Mouse (Mus musculus): ENCODE data around the gene Sgip1.
A peak's percentile ranks its signal among the peaks of the same experiment; 100 is the strongest.

The Sgip1 gene

GRCm38 (mm10) chr4:102840956-102841729, 100.0 kb downstream of the Sgip1 start:
- peak; percentile 46 for DNase-seq

GRCm38 (mm10) chr4:102850498-102850897, 109.4 kb downstream of the Sgip1 start:
- DNase-seq = no peak

GRCm38 (mm10) chr4:102851161-102851560, 110.1 kb downstream of the Sgip1 start:
- DNase-seq = no peak

- peak; percentile 65 for DNase-seq
Measured at GRCm38 (mm10) chr4:102852290-102852689, 111.2 kb downstream of the Sgip1 start.

DNA sequence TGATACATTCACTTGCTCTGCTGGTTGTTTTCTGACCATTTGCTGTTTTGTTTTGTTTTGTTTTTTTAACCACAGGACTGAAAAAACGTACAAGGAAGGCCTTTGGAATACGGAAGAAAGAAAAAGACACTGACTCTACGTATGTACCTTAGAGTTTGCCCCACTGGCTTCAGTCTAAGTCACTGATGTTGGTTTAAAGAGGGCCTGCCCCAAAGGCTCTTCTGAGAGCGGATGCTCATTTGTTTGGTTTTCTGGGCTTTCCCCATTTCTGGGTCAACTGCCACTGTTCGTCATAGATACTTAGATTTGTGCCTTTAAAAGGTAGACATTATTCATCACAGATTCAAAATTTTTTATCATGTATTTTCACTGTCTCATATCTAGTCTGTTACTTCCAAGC, 111.7 kb downstream of the Sgip1 start:
- no peak for DNase-seq

DNA sequence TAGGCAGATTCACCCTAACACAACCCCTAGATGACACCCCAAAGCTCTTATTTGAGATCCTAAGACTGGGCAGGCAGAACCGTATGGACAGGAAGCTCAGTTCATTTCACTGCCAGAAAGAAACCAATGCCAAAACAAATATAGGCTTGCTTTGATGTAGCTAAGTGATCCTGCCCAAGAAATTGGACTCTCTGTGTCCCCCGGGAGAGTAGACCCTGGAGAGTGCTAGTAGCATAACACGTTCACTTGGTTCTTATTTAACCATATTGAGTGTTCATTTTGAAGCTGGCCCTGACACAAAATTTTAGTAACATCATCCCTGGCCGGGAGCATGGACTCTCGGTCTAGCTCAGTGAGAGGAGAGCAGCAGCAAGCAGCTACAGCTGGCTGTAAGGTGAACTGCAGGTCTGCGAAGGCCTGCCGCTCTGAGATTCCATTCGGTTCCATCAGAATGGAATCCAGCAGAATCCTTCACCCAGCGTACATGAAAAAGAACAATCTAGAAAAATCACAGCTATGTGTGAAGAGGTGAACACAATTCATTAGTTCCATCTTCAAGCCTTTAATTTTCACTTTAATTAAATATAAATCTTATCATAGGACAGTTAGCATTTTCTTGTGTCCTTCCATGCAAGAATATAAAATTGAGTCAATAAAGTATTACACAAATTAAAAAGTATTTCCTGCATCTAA, 112.4 kb downstream of the Sgip1 start:
- no peak for DNase-seq

DNA sequence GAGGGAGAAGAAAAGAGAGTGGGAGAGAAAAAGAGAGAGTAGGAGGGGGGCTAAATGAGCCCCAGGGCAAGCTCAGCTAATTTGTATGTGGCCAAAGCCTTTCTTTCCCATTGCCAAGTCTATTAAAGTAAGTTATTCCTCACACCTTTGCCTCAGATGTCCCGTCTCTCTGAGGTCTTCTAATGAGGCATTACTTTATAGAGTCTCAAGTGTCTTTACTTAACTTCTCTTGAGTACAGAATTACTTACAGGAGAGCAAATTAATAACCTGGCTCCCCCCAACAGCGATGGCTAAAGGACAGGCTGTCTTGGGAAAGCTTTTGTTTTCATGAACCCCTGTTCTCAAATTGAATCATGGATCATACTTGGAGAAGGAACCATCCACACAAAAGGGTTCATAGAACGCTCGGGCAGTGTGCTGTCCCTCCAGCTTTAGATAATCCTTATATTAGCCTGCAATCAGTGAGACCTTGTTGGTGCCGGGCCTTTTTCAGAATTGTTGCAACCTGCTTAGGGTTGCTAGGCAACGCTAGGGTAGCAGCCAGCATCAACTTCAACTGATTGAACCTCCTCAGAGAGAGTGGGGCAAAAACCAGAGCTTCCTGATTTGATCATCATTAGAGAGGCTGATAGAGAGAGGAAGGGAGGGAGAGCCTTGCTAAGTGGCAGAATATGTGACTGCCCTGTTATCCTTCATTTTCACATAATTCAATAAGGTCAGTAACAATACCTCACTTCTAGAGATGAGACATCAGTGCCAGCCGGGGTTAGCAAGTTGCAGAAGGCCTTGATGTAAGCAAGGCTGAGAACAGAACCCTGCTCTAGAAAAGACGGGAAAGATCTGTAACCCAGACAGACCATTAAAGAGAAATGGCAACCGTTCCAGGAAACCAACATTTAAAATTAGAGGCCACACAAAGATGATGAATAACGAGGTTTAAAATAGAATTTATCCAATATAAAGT, 114.1 kb downstream of the Sgip1 start:
- DNase-seq = peak; percentile 29

GRCm38 (mm10) chr4:102856086-102856485, 115.0 kb downstream of the Sgip1 start:
- peak; percentile 77 for DNase-seq

DNA sequence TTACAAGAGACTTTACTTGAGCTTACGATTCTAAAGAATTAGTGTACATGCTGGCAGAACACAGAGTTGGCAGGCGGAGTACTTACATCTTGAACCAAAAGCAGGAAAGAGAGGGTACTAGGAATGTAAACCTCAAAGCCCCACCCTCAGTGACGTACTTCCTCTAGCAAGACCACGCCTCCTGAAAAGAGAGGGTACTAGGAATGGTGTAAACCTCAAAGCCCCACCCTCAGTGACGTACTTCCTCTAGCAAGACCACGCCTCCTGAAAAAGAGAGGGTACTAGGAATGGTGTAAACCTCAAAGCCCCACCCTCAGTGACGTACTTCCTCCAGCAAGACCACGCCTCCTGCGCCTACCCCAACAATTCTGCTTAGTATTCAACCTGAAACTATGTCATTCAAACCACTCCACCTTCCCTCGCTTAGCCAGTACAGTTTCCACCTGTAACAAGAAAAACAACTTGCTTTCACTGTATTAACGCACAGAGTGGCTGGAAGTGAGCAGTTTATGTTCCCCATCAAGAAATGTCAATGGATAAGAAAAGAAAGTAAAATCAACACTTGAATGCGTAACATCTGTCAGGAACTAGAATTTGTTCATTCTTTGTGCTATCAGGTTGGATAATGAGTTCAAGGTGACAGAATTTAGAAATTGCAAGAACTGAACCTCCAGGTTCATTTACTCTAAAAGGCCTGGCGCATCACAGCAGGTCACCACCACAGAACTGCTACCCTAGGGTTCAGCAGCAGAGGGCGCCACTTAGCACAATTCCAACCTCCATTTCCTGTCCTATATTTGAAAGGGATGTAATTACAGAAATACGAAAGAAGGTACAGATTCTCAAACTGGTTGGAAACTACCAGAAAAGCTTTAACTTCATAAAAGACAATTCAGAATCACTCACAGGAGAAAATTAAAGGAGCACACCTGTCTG, 118.4 kb downstream of the Sgip1 start:
- no peak for DNase-seq

GRCm38 (mm10) chr4:102862751-102863710, 121.9 kb downstream of the Sgip1 start:
- no peak for DNase-seq

DNA sequence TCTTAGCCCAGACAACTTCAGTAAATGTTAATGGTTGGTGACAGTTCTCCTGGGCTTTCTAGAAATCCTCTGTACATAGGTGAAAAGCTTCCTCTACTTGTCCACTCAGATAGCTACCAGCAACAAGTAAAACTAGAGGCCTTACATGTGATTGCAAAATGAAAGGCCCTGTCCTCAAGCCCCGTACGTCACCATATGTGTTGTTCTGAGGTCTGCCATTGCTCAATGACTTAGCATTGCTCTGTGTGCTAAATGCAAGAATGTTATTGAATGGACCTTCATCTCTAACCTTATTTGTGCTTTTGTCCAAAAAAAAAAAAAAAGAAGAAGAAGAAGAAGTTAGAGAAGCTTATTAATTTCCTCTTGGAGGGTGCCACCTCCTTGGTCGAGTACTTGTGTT, 125.4 kb downstream of the Sgip1 start:
- no peak for DNase-seq

DNA sequence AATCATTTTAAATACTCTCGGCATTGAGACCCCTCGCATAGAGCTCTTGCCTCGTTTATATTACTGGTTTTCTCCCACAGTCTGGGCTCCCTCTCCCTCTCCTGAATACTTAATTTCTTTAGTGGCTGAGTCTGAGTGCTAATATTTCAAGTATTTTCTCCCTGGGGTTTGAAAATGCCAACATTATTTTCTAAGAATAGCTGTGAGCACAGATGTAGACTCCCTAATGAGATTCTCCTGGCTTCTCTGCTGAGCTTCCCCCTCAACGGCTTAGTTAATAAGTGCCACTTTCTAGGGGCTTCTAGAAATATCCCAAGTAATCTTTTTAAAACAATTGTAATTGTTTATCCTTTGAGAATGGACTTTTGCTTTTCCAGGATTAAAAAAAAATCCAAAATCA, 130.2 kb downstream of the Sgip1 start:
- DNase-seq = no peak

DNA sequence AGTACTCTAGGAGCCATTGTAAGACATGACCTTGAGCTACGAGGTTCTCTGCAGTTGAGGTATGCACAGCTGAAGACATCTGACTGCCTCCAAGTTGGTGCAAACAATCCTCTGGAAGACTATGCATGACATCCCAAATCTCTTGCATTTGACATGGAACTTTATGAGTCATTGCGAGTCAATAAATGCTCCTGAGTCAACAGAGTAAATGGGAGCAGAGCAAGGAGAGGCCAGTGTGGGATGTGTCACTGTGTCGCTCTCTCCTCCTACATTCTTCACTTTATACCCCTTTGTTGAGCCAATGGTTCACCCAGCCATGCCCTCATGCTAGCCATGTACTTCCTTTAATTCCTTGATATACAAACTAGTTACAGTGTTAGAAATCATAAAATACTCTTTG, 142.0 kb downstream of the Sgip1 start:
- no peak for DNase-seq

- DNase-seq = no peak
Measured at GRCm38 (mm10) chr4:102884228-102884627, 143.1 kb downstream of the Sgip1 start.

- DNase-seq = no peak
Measured at GRCm38 (mm10) chr4:102886459-102886858, 145.4 kb downstream of the Sgip1 start.

DNA sequence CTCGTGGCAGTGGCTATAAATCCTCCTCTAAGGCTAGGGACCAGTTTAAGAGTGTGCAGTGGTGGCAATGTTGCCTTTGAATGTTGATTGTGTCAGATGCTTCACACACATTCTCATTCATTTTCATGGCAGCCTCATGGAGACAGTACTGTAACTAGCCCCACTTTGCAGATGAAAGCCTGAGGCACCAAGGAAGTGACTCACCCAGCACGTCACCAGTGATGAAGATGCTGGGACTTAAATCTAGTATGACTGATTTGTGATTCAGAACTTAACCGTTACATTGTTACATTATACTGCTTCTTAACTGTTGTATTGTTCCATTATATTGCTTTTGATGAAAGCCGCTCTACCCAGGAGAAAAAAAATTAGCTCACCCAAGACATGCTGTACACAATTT, 145.8 kb downstream of the Sgip1 start:
- DNase-seq = no peak

DNA sequence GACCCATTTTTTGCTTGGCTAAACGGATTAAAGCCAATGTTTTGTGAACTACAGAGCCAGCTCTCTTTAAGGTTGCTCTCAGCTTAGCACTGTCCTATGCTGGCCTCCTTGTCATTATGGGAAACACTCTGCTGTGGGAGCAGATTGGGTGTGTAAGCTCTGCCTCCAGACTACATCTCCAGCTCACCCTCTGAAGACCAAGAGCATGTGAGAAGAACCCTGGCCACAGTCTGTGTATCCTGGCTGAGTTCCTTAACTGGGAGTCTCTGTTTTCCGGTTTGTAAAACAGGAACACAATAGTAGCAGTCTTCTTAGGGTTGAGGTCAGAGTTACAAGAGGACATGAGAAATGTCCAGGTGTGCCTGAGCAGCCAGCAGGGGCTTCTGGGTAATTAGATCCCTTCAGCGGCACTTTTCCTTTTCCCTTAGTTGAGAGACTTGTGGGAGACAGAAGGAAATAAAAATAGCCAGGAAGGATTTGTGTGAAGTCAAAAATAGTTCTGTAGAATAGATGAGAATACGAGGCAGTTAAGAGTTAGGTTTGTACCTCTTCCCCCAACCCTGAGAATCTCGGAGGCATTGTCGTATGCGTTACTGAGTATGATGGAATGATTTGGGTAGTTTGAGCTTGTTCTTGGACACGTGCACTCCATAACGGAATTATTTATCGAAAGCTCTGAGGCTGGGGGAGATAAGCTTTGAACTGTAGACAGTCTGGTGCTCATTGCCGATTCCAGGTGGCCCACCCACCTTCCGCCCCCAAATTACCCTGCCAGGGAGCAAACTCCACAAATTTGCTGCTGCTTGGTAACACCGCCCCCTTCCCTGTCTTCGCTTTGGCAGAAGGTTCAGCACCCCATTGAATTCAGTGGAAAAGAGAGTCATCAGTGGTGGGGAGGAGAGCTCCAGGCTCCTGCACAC, 146.9 kb downstream of the Sgip1 start:
- peak; percentile 86 for DNase-seq

DNA sequence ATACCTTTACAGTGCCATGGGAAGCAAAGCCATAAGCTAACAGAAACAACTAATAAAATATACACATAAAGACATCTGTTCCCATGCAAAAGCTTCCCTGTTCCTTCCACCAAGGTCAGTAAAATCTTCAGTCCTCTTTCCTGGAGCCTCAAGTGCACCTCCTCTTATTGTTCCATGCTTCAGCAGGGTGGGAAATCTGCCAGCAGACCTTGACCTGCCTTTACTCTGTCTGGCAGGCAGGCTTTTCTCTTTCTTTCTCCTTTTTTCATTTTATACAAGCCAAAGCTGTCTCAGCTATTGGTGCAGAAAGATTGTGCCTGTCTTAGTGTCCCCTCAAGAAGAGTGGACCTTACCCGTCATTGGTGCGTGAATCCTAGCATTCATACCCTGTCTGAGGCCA, 154.8 kb downstream of the Sgip1 start:
- DNase-seq = no peak

DNA sequence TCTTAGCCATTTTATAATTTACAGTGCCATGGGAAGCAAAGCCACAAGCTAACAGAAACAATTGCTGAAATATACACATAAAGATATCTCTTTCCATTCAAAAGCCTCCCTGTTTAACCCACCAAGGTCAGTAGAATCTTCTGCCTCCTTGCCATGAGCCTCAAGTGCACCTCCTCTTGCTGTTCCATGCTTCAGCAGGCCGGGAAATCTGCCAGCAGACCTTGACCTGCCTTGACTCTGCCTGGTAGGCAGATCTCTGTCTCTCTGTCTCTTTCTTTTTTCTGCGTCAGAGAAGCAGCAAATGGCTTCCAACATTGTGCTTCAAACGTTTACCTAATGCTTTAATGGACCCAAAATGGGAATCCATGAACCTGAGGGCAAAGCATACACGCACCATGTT, 157.9 kb downstream of the Sgip1 start:
- no peak for DNase-seq

- no peak for DNase-seq
Measured at GRCm38 (mm10) chr4:102899683-102900082, 158.6 kb downstream of the Sgip1 start.
